Mouse (Mus musculus) brain, embryonic 14.5 days (tissue): ENCODE results near the gene Faf1.

Source experiments
- CTCF ChIP-seq: fragments of 200-500 bp; IDR thresholded peaks from 2 replicates; pipeline ENCODE4 v1.5.1; 2012; ENCODE audit warnings: inconsistent platforms, mild to moderate bottlenecking, moderate library complexity, borderline replicate concordance; ENCODE audit not compliant: insufficient read depth, insufficient read length; ENCODE audit errors: extremely low read depth
- POLR2A ChIP-seq: fragments of 200-500 bp; IDR thresholded peaks from 2 replicates; pipeline ENCODE4 v1.6.1; 2012; ENCODE audit warnings: mild to moderate bottlenecking, inconsistent platforms, borderline replicate concordance; ENCODE audit not compliant: poor library complexity, insufficient read depth, insufficient read length, severe bottlenecking; ENCODE audit errors: extremely low read depth

DNA sequence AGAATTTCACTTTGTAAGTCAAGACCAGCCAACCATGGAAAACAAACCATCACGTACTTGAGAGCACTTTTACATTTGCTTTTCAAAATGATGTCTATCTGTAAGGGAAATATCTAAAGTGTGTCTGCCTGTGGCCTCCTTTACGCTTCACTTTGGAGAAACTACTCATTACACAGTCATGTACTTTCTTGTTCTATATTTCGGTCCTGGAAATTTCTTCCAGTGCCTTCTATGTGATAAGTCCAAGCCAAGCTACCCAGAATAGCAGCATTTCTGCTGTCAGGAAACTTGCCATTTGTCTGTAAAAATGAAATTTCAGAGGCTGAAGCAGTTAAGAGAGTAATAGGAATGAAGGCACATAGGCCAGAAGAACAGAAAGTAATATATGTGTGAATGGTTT lies 228.1 kb downstream of the Faf1 start:
- no peak for TF ChIP-seq CTCF
- TF ChIP-seq POLR2A = no peak
